Mouse (Mus musculus): ENCODE measurements around the gene Slc48a1. TPM values are rescaled to one million over a fixed set of nuclear protein-coding genes. Genes with fewer than 3 reads are reported as not detected.

The Slc48a1 gene
- polyA plus RNA-seq, 1 experiment from 2014 or later, result 34.2 TPM

GRCm38 (mm10) chr15:97802575-97802974 lies 24.3 kb downstream of the Slc48a1 start:
- Histone ChIP-seq H3K9me3 (no peaks in the 10 kb centered on the region), H3K27ac (peak overlapping the region; percentile 50; the same call in 1 of the 2 replicates), H3K36me3 (peaks cover 74% of the 10 kb centered on the region), H3K27me3 (no peaks in the 10 kb centered on the region), H3K4me1 (replicated peaks) (peaks cover 7% of the 10 kb centered on the region; the same call in 1 of the 2 replicates), H3K9ac (replicated peaks) (0 out of 2 replicates have a peak overlapping the region, but pooled peaks have one; percentile 37), H3K4me2 (peak overlapping the region; percentile 47), H3K4me3 (replicated peaks) (peak overlapping the region; percentile 31)
- no peak for ATAC-seq (ENCODE audit: insufficient number of reproducible peaks, insufficient read depth, low FRiP score, low TSS enrichment, low read depth)
- 17% methylated on average over 13 of the region's 13 CpGs for WGBS

- no peak overlapping the region for H3K9ac ChIP-seq (replicated peaks)
- H3K27ac ChIP-seq, result no peak overlapping the region
- peaks cover 63% of the 10 kb centered on the region for H3K36me3 ChIP-seq
- H3K4me2 ChIP-seq, result no peak overlapping the region
- H3K9me3 ChIP-seq, result no peaks in the 10 kb centered on the region
- no peaks in the 10 kb centered on the region for H3K27me3 ChIP-seq
- H3K4me1 ChIP-seq (replicated peaks), result peaks cover 9% of the 10 kb centered on the region
- no peak for ATAC-seq (ENCODE audit: insufficient number of reproducible peaks, insufficient read depth, low FRiP score, low TSS enrichment, low read depth)
- H3K4me3 ChIP-seq (replicated peaks), result no peak overlapping the region
- 72% methylated on average over 12 of the region's 12 CpGs for WGBS
These were observed 29.5 kb downstream of the Slc48a1 start for GRCm38 (mm10) chr15:97807867-97808266.

- Histone ChIP-seq H3K27me3 (no peaks in the 10 kb centered on the region), H3K36me3 (peaks cover 63% of the 10 kb centered on the region), H3K4me3 (replicated peaks) (no peak overlapping the region), H3K4me2 (no peak overlapping the region), H3K4me1 (replicated peaks) (peaks cover 15% of the 10 kb centered on the region), H3K9ac (replicated peaks) (no peak overlapping the region), H3K27ac (no peak overlapping the region), H3K9me3 (no peaks in the 10 kb centered on the region)
- WGBS, result 87% methylated on average over 14 of the region's 14 CpGs
- ATAC-seq (ENCODE audit: insufficient number of reproducible peaks, insufficient read depth, low FRiP score, low TSS enrichment, low read depth), result no peak
These were observed 30.2 kb downstream of the Slc48a1 start for GRCm38 (mm10) chr15:97808532-97808931.

GRCm38 (mm10) chr15:97809206-97809605 lies 30.9 kb downstream of the Slc48a1 start:
- Histone ChIP-seq H3K4me1 (replicated peaks) (peaks cover 22% of the 10 kb centered on the region), H3K27ac (no peak overlapping the region), H3K9ac (replicated peaks) (no peak overlapping the region), H3K36me3 (peaks cover 63% of the 10 kb centered on the region), H3K4me3 (replicated peaks) (no peak overlapping the region), H3K4me2 (no peak overlapping the region), H3K9me3 (no peaks in the 10 kb centered on the region), H3K27me3 (no peaks in the 10 kb centered on the region)
- 82% methylated on average over 14 of the region's 14 CpGs for WGBS
- ATAC-seq (ENCODE audit: insufficient number of reproducible peaks, insufficient read depth, low FRiP score, low TSS enrichment, low read depth), result no peak

GRCm38 (mm10) chr15:97809942-97810341 lies 31.6 kb downstream of the Slc48a1 start:
- H3K27ac ChIP-seq, result no peak overlapping the region
- H3K27me3 ChIP-seq, result no peaks in the 10 kb centered on the region
- peaks cover 57% of the 10 kb centered on the region for H3K36me3 ChIP-seq
- H3K9ac ChIP-seq (replicated peaks), result no peak overlapping the region
- no peak overlapping the region for H3K4me3 ChIP-seq (replicated peaks)
- peaks cover 28% of the 10 kb centered on the region for H3K4me1 ChIP-seq (replicated peaks)
- no peak for ATAC-seq (ENCODE audit: insufficient number of reproducible peaks, insufficient read depth, low FRiP score, low TSS enrichment, low read depth)
- 88% methylated on average over 5 of the region's 5 CpGs for WGBS
- H3K9me3 ChIP-seq, result no peaks in the 10 kb centered on the region
- no peak overlapping the region for H3K4me2 ChIP-seq

- Histone ChIP-seq H3K4me2 (no peak overlapping the region), H3K4me1 (replicated peaks) (peaks cover 32% of the 10 kb centered on the region), H3K9ac (replicated peaks) (no peak overlapping the region), H3K9me3 (no peaks in the 10 kb centered on the region), H3K36me3 (peaks cover 55% of the 10 kb centered on the region), H3K27ac (no peak overlapping the region), H3K27me3 (no peaks in the 10 kb centered on the region), H3K4me3 (replicated peaks) (no peak overlapping the region)
- WGBS, result 91% methylated on average over 5 of the region's 5 CpGs
- no peak for ATAC-seq (ENCODE audit: insufficient number of reproducible peaks, insufficient read depth, low FRiP score, low TSS enrichment, low read depth)
These were observed 32.1 kb downstream of the Slc48a1 start for GRCm38 (mm10) chr15:97810399-97810798.

- H3K36me3 ChIP-seq, result peaks cover 51% of the 10 kb centered on the region
- no peak overlapping the region for H3K27ac ChIP-seq
- no peaks in the 10 kb centered on the region for H3K9me3 ChIP-seq
- no peak overlapping the region for H3K4me2 ChIP-seq
- no peak overlapping the region for H3K9ac ChIP-seq (replicated peaks)
- no peak overlapping the region for H3K4me3 ChIP-seq (replicated peaks)
- 87% methylated on average over 9 of the region's 9 CpGs for WGBS
- no peak for ATAC-seq (ENCODE audit: insufficient number of reproducible peaks, insufficient read depth, low FRiP score, low TSS enrichment, low read depth)
- H3K27me3 ChIP-seq, result no peaks in the 10 kb centered on the region
- H3K4me1 ChIP-seq (replicated peaks), result peaks cover 32% of the 10 kb centered on the region
These were observed 33.0 kb downstream of the Slc48a1 start for GRCm38 (mm10) chr15:97811307-97811706.

- ATAC-seq (ENCODE audit: insufficient number of reproducible peaks, insufficient read depth, low FRiP score, low TSS enrichment, low read depth), result no peak
- Histone ChIP-seq H3K36me3 (peaks cover 43% of the 10 kb centered on the region), H3K9ac (replicated peaks) (no peak overlapping the region), H3K4me2 (no peak overlapping the region), H3K4me1 (replicated peaks) (peaks cover 32% of the 10 kb centered on the region), H3K4me3 (replicated peaks) (no peak overlapping the region), H3K27ac (no peak overlapping the region), H3K9me3 (no peaks in the 10 kb centered on the region), H3K27me3 (no peaks in the 10 kb centered on the region)
- 86% methylated on average over 6 of the region's 6 CpGs for whole genome bisulfite sequencing
These were observed 33.8 kb downstream of the Slc48a1 start for GRCm38 (mm10) chr15:97812126-97812525.

GRCm38 (mm10) chr15:97812875-97813274 lies 34.6 kb downstream of the Slc48a1 start:
- WGBS, result 76% methylated on average over 7 of the region's 7 CpGs
- no peaks in the 10 kb centered on the region for H3K9me3 ChIP-seq
- ATAC-seq (ENCODE audit: insufficient number of reproducible peaks, insufficient read depth, low FRiP score, low TSS enrichment, low read depth), result no peak
- no peak overlapping the region for H3K27ac ChIP-seq
- no peaks in the 10 kb centered on the region for H3K27me3 ChIP-seq
- H3K4me3 ChIP-seq (replicated peaks), result no peak overlapping the region
- no peak overlapping the region for H3K4me2 ChIP-seq
- H3K9ac ChIP-seq (replicated peaks), result no peak overlapping the region
- H3K4me1 ChIP-seq (replicated peaks), result peaks cover 32% of the 10 kb centered on the region
- H3K36me3 ChIP-seq, result peaks cover 36% of the 10 kb centered on the region

GRCm38 (mm10) chr15:97813452-97814204 lies 35.3 kb downstream of the Slc48a1 start:
- no peaks in the 10 kb centered on the region for H3K9me3 ChIP-seq
- H3K4me1 ChIP-seq (replicated peaks), result peaks cover 32% of the 10 kb centered on the region
- peaks cover 28% of the 10 kb centered on the region for H3K36me3 ChIP-seq
- WGBS, result 62% methylated on average over 21 of the region's 21 CpGs
- no peak overlapping the region; the same call in 1 of the 2 replicates for H3K9ac ChIP-seq (replicated peaks)
- no peak overlapping the region for H3K4me3 ChIP-seq (replicated peaks)
- H3K4me2 ChIP-seq, result no peak overlapping the region
- no peaks in the 10 kb centered on the region for H3K27me3 ChIP-seq
- H3K27ac ChIP-seq, result 0 out of 2 replicates have a peak overlapping the region, but pooled peaks have one; percentile 35
- no peak for ATAC-seq (ENCODE audit: insufficient number of reproducible peaks, insufficient read depth, low FRiP score, low TSS enrichment, low read depth)

GRCm38 (mm10) chr15:97814703-97815102 lies 36.4 kb downstream of the Slc48a1 start:
- Histone ChIP-seq H3K9ac (replicated peaks) (no peak overlapping the region; the same call in 1 of the 2 replicates), H3K27me3 (no peaks in the 10 kb centered on the region), H3K36me3 (peaks cover 17% of the 10 kb centered on the region), H3K9me3 (no peaks in the 10 kb centered on the region), H3K4me3 (replicated peaks) (no peak overlapping the region), H3K27ac (0 out of 2 replicates have a peak overlapping the region, but pooled peaks have one; percentile 53), H3K4me2 (no peak overlapping the region), H3K4me1 (replicated peaks) (peaks cover 33% of the 10 kb centered on the region)
- no peak for ATAC-seq (ENCODE audit: insufficient number of reproducible peaks, insufficient read depth, low FRiP score, low TSS enrichment, low read depth)
- 55% methylated on average over 5 of the region's 5 CpGs for WGBS

Data from limb, embryonic 12.5 days (tissue).